Mouse (Mus musculus) CH12.LX (cell line): ENCODE measurements around the gene St3gal3. TPM values are rescaled to one million over a fixed set of nuclear protein-coding genes. Genes with fewer than 3 reads are reported as not detected.

Experiments
- DNase-seq: peaks from one replicate; pipeline ENCODE4 v3.0.0-alpha.2; 2013; ENCODE audit errors: extremely low read depth
- H3K27ac ChIP-seq: 2 replicates; pipeline ENCODE4 v1.5.1; 2012; ENCODE audit warnings: low read depth, mild to moderate bottlenecking, control low read depth, moderate library complexity; ENCODE audit not compliant: insufficient read depth
- H3K27me3 ChIP-seq: replicated peaks from 2 replicates; pipeline ENCODE3; 2012; ENCODE audit warnings: inconsistent platforms
- H3K36me3 ChIP-seq, 2 experiments: replicated peaks in 1 of 2; 2 replicates each; pipeline versions ENCODE3 to v1.6.1; 2012; ENCODE audit warnings: inconsistent platforms in 1 of 2, low read length in 1 of 2, mild to moderate bottlenecking in 1 of 2, mixed read lengths in 1 of 2, moderate library complexity in 1 of 2; ENCODE audit not compliant: control insufficient read depth in 1 of 2, insufficient read depth in 1 of 2
- H3K4me1 ChIP-seq, 2 experiments: 2 replicates each; pipeline ENCODE4 v1.6.1; 2012; ENCODE audit warnings: inconsistent platforms in 1 of 2, moderate library complexity in 1 of 2; ENCODE audit not compliant: insufficient read depth in 2 of 2, control insufficient read depth in 1 of 2
- H3K4me2 ChIP-seq: 2 replicates; pipeline ENCODE4 v1.6.1; 2012; ENCODE audit warnings: low read depth, mild to moderate bottlenecking, control low read depth; ENCODE audit not compliant: poor library complexity, insufficient read depth, severe bottlenecking
- H3K4me3 ChIP-seq, 3 experiments: fragments of 150-350 bp in 1 of 3; sonication (generic) in 1 of 3; replicated peaks in 1 of 3; 2 replicates each; pipeline versions ENCODE3 to v1.5.1; 2011 to 2012; ENCODE audit warnings: low read depth in 2 of 3, low read length in 2 of 3, mild to moderate bottlenecking in 2 of 3, moderate library complexity in 2 of 3, control low read depth in 1 of 3, improper control_type of control experiment in 1 of 3, inconsistent platforms in 1 of 3, mixed read lengths in 1 of 3; ENCODE audit not compliant: poor library complexity in 1 of 3
- H3K79me2 ChIP-seq: replicated peaks from 2 replicates; pipeline ENCODE4 v1.6.1; 2012; ENCODE audit warnings: mild to moderate bottlenecking, moderate library complexity; ENCODE audit not compliant: control insufficient read depth, poor library complexity, insufficient read depth, severe bottlenecking; ENCODE audit errors: extremely low read depth
- H3K9ac ChIP-seq: 2 replicates; pipeline ENCODE4 v1.6.1; 2012; ENCODE audit warnings: low read depth, mild to moderate bottlenecking, control low read depth, moderate library complexity; ENCODE audit not compliant: insufficient read depth
- H3K9me3 ChIP-seq: replicated peaks from 2 replicates; pipeline ENCODE3; 2012; ENCODE audit warnings: low read length, inconsistent platforms, mixed read lengths
- ETS1 ChIP-seq: conservative IDR thresholded peaks from 2 replicates; pipeline ENCODE4 v1.6.1; 2012; ENCODE audit warnings: low read depth, mild to moderate bottlenecking, inconsistent platforms, low read length, improper control_type of control experiment, moderate library complexity
- JUN ChIP-seq: IDR thresholded peaks from 2 replicates; pipeline ENCODE4 v1.6.1; 2011; ENCODE audit warnings: low read depth, mild to moderate bottlenecking, low read length, improper control_type of control experiment, moderate library complexity; ENCODE audit not compliant: insufficient read depth
- JUND ChIP-seq: conservative IDR thresholded peaks from 2 replicates; pipeline ENCODE4 v1.6.1; 2011; ENCODE audit warnings: low read depth, low read length, improper control_type of control experiment
- KAT2A ChIP-seq: IDR thresholded peaks from 2 replicates; pipeline ENCODE4 v1.6.1; 2012; ENCODE audit warnings: low read length, improper control_type of control experiment, inconsistent platforms; ENCODE audit not compliant: insufficient replicate concordance
- MAFK ChIP-seq: IDR thresholded peaks from 2 replicates; pipeline ENCODE4 v1.6.1; 2011; ENCODE audit warnings: low read length, improper control_type of control experiment; ENCODE audit not compliant: insufficient replicate concordance
- NELFE ChIP-seq: IDR thresholded peaks from 2 replicates; pipeline ENCODE4 v1.6.1; 2011; ENCODE audit warnings: low read depth, low read length, improper control_type of control experiment
- PAX5 ChIP-seq: IDR thresholded peaks from 2 replicates; pipeline ENCODE4 v1.6.1; 2012; ENCODE audit warnings: low read length, inconsistent platforms, mixed read lengths
- POLR2A ChIP-seq: IDR thresholded peaks from 2 replicates; pipeline ENCODE4 v1.6.1; 2011; ENCODE audit warnings: low read depth, mild to moderate bottlenecking, improper control_type of control experiment, low read length
- RAD21 ChIP-seq: IDR thresholded peaks from 2 replicates; pipeline ENCODE4 v1.6.1; 2011; ENCODE audit warnings: low read depth, mild to moderate bottlenecking, low read length, improper control_type of control experiment, moderate library complexity
- dilution Hi-C: fragments of 300-500 bp; cut with MboI; formaldehyde crosslinking; loops from 2 replicates; pipeline ENCODE4 v1.14.3; 2020; ENCODE audit warnings: low sequenced_read_pairs; ENCODE audit not compliant: extremely low pct_unique_long_range_greater_than_20kb, extremely low pct_ligation_motif_present
- in situ Hi-C: fragments of 300-500 bp; cut with MboI; formaldehyde crosslinking; loops from 3 replicates; pipeline ENCODE4 v1.14.3; 2019; ENCODE audit warnings: low sequenced_read_pairs, low pct_ligation_motif_present, low pct_unique_long_range_greater_than_20kb, mixed read lengths
- polyA plus RNA-seq: library from polyadenylated mRNA; unstranded; fragments of >175 nt; gene quantifications from 2 replicates; pipeline ENCODE4 v1.2.1, GENCODE M21; 2012; ENCODE audit warnings: low read depth; ENCODE audit not compliant: insufficient read length
- total RNA-seq, 2 experiments: library from RNA; depleted of rRNA; stranded (reverse); fragments of 300-350 nt in 1 of 2; fragments of >200 nt in 1 of 2; gene quantifications; 2 replicates each; pipeline ENCODE4 v1.2.3; 2012 to 2014

Gene St3gal3
- total and polyA plus RNA-seq, 3 experiments, result 7.1 to 10.1 (median 8.2) TPM

- Histone ChIP-seq H3K9ac (no peak overlapping the region), H3K79me2 (peaks cover 12% of the 10 kb centered on the region; the same call in 1 of the 2 replicates), H3K4me1 (peaks cover 6 to 53% of the 10 kb centered on the region in 2 experiments; a peak in 3 of 4 replicates), H3K4me3 (no peak overlapping the region), H3K27ac (no peak overlapping the region), H3K36me3 (peaks cover 17 to 55% of the 10 kb centered on the region in 2 experiments), H3K27me3 (no peaks in the 10 kb centered on the region), H3K4me2 (no peak overlapping the region), H3K9me3 (no peaks in the 10 kb centered on the region)
- TF ChIP-seq RAD21, result no peak
- dilution Hi-C loops, result no loop called here
- in situ Hi-C loops, result loop anchor here (10.0 kb wide), 1 partner anchor 152 kb away; no protein-coding TSS in a partner anchor
- DNase-seq, result no peak
Observed at GRCm38 (mm10) chr4:117912685-117913273, 221.9 kb downstream of the St3gal3 start.

DNA sequence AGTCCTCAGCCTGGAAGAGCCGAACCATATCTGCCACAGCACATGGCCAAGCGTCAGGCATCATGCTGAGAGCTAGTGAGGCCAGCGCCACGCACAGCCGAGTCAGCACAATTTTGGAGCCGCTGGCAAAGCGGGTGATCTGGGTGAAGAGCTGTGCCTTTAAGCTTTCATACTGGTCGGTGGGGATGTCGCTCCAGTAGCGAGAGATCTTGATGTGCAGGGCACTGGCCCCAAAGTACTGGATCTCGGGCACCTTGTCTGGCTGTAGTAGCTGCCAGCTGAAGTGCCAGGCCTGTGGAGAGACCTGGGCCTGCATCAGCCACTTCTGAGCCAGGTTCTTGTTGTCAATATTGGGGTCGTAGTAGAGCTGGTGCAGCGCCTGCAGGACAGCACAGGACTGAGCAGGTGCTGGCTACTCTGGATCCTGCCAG lies 222.6 kb downstream of the St3gal3 start:
- H3K27ac ChIP-seq, result no peak overlapping the region
- H3K9ac ChIP-seq, result no peak overlapping the region
- DNase-seq, result no peak
- TF ChIP-seq JUN (no peak), JUND (no peak), KAT2A (no peak), ETS1 (no peak)
- TF ChIP-seq, all 38 proteins: peak for 0
- Histone ChIP-seq H3K9me3 (no peaks in the 10 kb centered on the region), H3K4me1 (peaks cover 6 to 49% of the 10 kb centered on the region in 2 experiments; a peak in 3 of 4 replicates), H3K27me3 (no peaks in the 10 kb centered on the region), H3K36me3 (peaks cover 21 to 57% of the 10 kb centered on the region in 2 experiments), H3K4me2 (no peak overlapping the region), H3K79me2 (peaks cover 12% of the 10 kb centered on the region; the same call in 1 of the 2 replicates), H3K4me3 (no peak overlapping the region)
- in situ Hi-C loops, result loop anchor here (10.0 kb wide), 1 partner anchor 153 kb away; no protein-coding TSS in a partner anchor
- dilution Hi-C loops, result no loop called here

- Histone ChIP-seq H3K27ac (no peak overlapping the region), H3K27me3 (no peaks in the 10 kb centered on the region), H3K36me3 (peaks cover 42 to 82% of the 10 kb centered on the region in 2 experiments), H3K4me3 (no peak overlapping the region), H3K9ac (no peak overlapping the region), H3K4me1 (peaks cover 6 to 34% of the 10 kb centered on the region in 2 experiments; a peak in 3 of 4 replicates), H3K9me3 (no peaks in the 10 kb centered on the region), H3K79me2 (peaks cover 9% of the 10 kb centered on the region; the same call in 1 of the 2 replicates), H3K4me2 (no peak overlapping the region)
- no peak for DNase-seq
- in situ Hi-C loops (no loop called here), dilution Hi-C loops (no loop called here)
- TF ChIP-seq NELFE (no peak), PAX5 (no peak), JUND (no peak), POLR2A (no peak), MAFK (no peak)
Observed at GRCm38 (mm10) chr4:117908834-117909453, 225.8 kb downstream of the St3gal3 start.
